Mouse (Mus musculus) E14TG2a.4 (cell line): ENCODE data around the gene Susd4.

Experiments
- H3K27me3 ChIP-seq: 2 replicates; pipeline ENCODE4 v1.6.1; 2014; ENCODE audit warnings: low read length, control low read depth; ENCODE audit not compliant: insufficient read depth
- H3K36me3 ChIP-seq: 2 replicates; pipeline ENCODE4 v1.6.1; 2014; ENCODE audit warnings: low read length, control low read depth; ENCODE audit not compliant: insufficient read depth
- H3K4me1 ChIP-seq: replicated peaks from 2 replicates; pipeline ENCODE4 v1.6.1; 2014; ENCODE audit warnings: low read depth, low read length, control low read depth
- H3K4me3 ChIP-seq: replicated peaks from 2 replicates; pipeline ENCODE4 v1.5.1; 2014; ENCODE audit warnings: mild to moderate bottlenecking, low read length
- H3K9me3 ChIP-seq: 2 replicates; pipeline ENCODE4 v1.6.1; 2014; ENCODE audit warnings: low read length, control low read depth
- CTCF ChIP-seq: conservative IDR thresholded peaks from 2 replicates; pipeline ENCODE4 v1.5.1; 2014; ENCODE audit warnings: low read length
- NANOG ChIP-seq: IDR thresholded peaks from 2 replicates; pipeline ENCODE4 v1.6.1; 2014; ENCODE audit warnings: borderline replicate concordance, low read length, mixed read lengths
- POU5F1 ChIP-seq: IDR thresholded peaks from 2 replicates; pipeline ENCODE4 v1.6.1; 2014; ENCODE audit warnings: low read length, borderline replicate concordance

Gene Susd4

DNA sequence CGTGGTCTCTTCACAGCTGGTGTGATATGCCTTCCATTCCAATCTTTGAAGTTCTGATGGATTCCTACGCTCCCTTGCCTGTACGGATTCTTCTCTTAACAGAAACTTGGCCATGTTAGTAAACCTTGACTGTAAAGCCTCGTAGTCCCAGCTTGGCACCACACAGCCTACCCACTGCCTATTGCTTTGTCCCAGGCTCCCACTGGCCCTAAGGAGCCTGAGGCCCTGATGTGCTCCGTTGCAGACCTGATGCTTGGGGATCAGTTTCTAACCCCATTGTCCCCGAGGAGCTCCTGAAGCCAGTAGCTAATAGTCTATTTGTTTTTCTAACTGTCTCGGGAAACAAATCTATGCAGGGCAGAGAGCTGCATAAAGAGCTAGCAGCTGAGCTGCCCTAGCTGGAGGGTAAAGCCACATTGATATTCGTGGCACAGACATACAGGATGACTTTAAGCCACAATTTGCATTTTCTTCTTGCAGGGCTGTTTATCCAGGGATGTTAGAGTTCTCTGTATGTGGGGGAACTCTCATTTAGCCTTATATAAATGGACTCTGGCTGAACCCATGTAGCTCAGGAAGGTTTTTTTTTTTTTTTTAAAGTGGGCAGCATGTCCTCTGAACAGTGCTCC, 155.2 kb downstream of the Susd4 start:
- Histone ChIP-seq H3K4me3 (no peak overlapping the region), H3K4me1 (peaks cover 10% of the 10 kb centered on the region), H3K36me3 (no peaks in the 10 kb centered on the region), H3K27me3 (peaks cover 3% of the 10 kb centered on the region; the same call in 1 of the 2 replicates), H3K9me3 (no peaks in the 10 kb centered on the region)
- TF ChIP-seq NANOG, result no peak
- TF ChIP-seq POU5F1, result no peak
- no peak for TF ChIP-seq CTCF

DNA sequence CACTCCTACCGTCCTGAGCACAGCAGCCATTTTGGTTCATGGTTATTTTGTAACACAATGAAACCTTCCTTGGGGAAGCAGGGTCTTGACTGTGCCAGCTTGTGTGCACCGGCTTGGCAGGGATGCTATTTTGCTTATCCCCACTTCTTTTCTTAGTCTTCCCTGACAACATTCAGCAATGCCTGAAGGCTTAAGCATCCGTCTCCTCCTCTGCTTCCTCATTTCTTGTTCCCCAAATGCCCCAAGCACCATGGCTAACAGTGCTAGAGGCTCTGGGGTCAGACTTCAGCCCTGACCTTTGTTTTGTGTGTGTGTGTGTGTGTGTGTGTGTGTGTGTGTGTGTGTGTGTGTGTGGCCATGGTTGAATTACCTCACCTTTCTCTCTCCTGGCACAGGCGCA, 159.2 kb downstream of the Susd4 start:
- no peak for TF ChIP-seq CTCF

DNA sequence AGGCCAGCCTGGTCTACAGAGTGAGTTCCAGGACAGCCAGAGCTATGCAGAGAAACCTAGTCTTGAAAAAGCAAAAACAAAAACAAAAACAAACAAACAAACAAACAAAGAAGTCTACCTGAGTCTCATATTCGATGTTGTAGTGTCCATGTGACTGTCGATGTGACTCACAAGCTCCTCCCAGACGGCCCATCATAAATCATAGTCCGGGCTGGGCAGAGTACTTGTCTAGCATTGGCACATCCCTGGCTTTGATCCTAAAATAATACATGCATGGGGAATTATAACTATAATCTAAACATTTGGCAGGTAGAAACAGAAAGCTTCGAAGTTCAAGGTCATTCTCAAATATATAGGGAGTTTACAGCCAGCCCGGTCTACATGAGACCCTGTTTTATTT, 162.8 kb downstream of the Susd4 start:
- H3K9me3 ChIP-seq, result no peaks in the 10 kb centered on the region
- H3K36me3 ChIP-seq, result no peaks in the 10 kb centered on the region
- H3K4me3 ChIP-seq, result no peak overlapping the region
- peaks cover 14% of the 10 kb centered on the region; the same call in 1 of the 2 replicates for H3K27me3 ChIP-seq
- TF ChIP-seq NANOG (no peak), CTCF (no peak), POU5F1 (no peak)
- peaks cover 10% of the 10 kb centered on the region for H3K4me1 ChIP-seq

More for the DNA sequence above, 159.2 kb downstream of the Susd4 start:
- H3K27me3 ChIP-seq, result peaks cover 10% of the 10 kb centered on the region; the same call in 1 of the 2 replicates
- no peak overlapping the region for H3K4me3 ChIP-seq
- no peaks in the 10 kb centered on the region for H3K9me3 ChIP-seq
- H3K36me3 ChIP-seq, result no peaks in the 10 kb centered on the region
- peaks cover 10% of the 10 kb centered on the region for H3K4me1 ChIP-seq

DNA sequence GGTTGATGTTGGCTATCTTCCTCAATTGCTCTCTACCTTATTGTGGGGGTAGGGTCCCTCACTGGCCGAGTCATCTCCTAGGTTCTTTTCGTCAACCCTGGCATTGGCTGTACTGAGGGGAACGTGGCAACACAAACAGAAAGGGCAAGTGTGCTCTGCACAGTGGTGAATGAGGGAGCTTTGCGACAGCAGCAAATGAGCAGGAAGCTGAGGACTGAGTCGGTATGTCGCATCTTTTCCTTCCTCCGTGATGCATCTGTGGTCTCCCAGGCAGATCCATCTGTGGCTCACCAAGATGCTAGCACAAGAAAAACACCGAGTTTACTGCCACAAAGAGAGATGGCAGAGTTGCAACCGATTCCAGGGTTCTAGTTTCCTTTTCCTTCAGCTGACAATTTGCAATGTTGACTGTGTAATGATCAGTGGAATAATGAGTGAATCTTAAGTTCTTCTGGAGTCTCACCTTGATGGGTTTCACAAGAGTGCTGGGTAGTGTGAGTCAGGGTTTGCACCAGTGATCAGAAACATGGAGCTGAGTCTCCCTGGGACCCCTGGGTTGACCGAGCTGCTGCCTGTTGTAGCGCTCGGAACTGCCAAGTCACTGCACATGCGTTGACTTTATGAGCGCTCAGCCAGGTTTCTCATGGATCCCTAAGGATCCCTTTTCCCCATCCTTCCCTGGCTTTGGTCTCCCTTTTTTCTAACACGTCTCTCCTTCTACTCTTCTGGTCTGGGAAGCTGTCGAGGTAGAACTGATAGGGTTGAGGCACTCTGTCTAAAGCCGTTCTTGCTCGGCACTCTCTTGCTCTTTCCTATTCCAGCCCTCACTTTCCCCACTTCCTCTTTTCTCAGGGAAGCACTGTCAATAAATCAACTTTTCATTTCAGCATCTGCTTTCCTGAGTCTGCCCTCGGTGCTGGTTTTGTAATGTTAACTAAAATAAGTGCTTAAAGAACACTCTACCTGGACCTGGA, 164.5 kb downstream of the Susd4 start:
- no peaks in the 10 kb centered on the region for H3K36me3 ChIP-seq
- peaks cover under 1% of the 10 kb centered on the region; the same call in 1 of the 2 replicates for H3K4me1 ChIP-seq
- TF ChIP-seq CTCF (no peak), NANOG (no peak), POU5F1 (no peak)
- 0 out of 2 replicates have a peak, but pooled peaks cover 4% of the 10 kb centered on the region for H3K9me3 ChIP-seq
- H3K4me3 ChIP-seq, result no peak overlapping the region
- H3K27me3 ChIP-seq, result peaks cover 14% of the 10 kb centered on the region; the same call in 1 of the 2 replicates

DNA sequence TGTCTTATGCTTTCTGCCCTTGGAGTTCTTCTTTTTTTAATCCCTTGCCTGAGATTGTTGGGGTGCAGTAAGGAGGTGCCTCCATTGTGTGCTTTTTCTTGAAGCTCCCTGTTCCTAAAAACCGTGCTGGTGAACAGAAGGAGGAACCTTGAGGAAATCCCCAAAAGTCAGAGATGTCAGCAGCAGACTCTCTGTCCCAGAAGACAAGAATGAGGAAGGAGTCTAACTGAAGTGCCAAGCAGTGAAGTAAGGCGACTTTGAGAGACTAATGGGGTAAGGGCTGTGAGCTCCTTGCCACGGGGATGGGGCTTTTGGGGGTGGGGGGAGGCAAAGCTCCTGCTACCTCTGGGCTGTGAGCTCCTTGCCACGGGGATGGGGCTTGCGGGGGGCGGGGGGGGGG, 171.8 kb downstream of the Susd4 start:
- Histone ChIP-seq H3K27me3 (no peaks in the 10 kb centered on the region), H3K4me3 (no peak overlapping the region), H3K36me3 (no peaks in the 10 kb centered on the region), H3K9me3 (0 out of 2 replicates have a peak, but pooled peaks cover 4% of the 10 kb centered on the region), H3K4me1 (no peaks in the 10 kb centered on the region)
- no peak for TF ChIP-seq NANOG
- TF ChIP-seq CTCF, result no peak
- TF ChIP-seq POU5F1, result no peak

DNA sequence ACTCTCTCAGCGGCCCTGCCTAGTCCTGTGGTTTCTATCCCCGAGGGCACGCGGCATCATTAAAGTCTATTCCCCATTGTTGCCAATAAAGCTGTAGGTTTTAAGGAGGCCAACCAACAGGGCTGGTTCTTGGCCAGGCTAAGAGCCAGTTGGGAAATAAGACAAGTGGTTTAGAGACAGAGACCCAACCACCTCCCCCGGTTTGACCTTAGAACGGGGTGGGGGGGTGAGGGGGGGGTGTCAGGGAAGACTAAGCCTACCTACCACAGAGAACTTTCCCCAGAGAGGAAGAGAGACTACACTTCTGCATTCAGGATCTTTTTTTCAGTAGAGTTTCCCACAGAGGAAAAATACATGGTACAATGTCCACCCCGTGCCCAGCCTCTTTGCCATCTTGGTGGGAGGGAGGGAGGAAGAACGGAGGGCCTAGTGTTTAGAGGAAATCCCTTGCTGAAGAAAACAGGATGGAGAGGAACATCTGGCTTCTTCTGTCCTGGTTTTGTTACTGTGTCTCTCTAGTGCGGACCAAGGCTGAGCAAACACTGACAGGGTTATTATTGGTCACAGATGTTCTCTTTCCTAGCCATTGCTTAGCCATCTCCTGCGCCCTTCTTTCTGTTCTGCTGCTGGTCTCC, 173.9 kb downstream of the Susd4 start:
- 0 out of 2 replicates have a peak, but pooled peaks cover 7% of the 10 kb centered on the region for H3K27me3 ChIP-seq
- TF ChIP-seq POU5F1 (no peak), CTCF (no peak), NANOG (no peak)
- H3K36me3 ChIP-seq, result no peaks in the 10 kb centered on the region

DNA sequence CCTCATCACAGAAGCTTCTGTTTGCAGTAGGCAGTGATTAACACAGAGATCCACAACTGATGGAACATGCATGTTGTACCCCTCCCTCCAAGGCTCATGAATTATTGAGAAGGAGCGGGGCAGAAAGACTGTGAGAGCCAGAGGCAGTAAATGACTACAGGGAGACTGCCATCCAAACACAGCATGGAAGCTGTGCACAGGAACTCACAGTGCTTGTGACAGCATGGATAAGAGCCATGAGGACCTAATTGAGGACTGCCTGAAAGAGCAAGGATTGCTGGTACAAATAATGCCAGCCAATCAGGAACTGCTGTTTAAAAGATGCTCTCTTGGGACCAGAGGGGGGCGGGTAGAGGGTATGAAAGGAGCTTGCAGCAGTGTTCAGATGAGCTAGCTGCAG, 178.3 kb downstream of the Susd4 start:
- H3K27me3 ChIP-seq, result 0 out of 2 replicates have a peak, but pooled peaks cover 7% of the 10 kb centered on the region
- H3K9me3 ChIP-seq, result no peaks in the 10 kb centered on the region
- H3K4me1 ChIP-seq, result no peaks in the 10 kb centered on the region
- H3K36me3 ChIP-seq, result no peaks in the 10 kb centered on the region
- TF ChIP-seq CTCF, result no peak
- TF ChIP-seq POU5F1, result no peak
- TF ChIP-seq NANOG, result no peak
- no peak overlapping the region for H3K4me3 ChIP-seq

More for the DNA sequence above, 173.9 kb downstream of the Susd4 start:
- 0 out of 2 replicates have a peak, but pooled peaks cover 4% of the 10 kb centered on the region for H3K9me3 ChIP-seq
- H3K4me1 ChIP-seq, result no peaks in the 10 kb centered on the region
- no peak overlapping the region for H3K4me3 ChIP-seq

DNA sequence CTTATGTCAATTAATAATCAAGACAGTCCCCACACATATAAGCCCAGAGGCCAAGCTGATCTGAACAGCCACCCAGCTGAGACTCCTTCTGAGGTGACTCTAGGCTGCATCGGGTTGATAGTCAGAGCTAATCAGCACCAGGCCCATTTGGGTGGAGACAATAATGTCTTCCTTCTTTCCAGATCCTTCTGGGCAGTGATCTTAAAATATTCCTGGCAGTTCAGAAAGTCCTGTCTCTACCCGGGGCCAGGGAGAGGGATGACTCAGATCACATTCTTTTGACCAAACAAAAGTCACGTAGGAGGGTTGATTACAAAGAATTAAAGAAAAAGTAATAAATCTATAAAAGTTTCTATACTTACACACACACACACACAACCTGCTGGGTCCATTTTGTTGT, 180.3 kb downstream of the Susd4 start:
- Histone ChIP-seq H3K36me3 (no peaks in the 10 kb centered on the region), H3K4me1 (no peaks in the 10 kb centered on the region), H3K27me3 (0 out of 2 replicates have a peak, but pooled peaks cover 10% of the 10 kb centered on the region), H3K4me3 (no peak overlapping the region), H3K9me3 (no peaks in the 10 kb centered on the region)
- TF ChIP-seq POU5F1 (no peak), NANOG (no peak), CTCF (no peak)
